Mouse (Mus musculus): Measurements from ENCODE around the gene Cyp2d10.
"Not testable (repeated sequence)": the region's sequence is repeated elsewhere in the genome, so short reads cannot be mapped to it uniquely, and the experiment has no call there.

Gene Cyp2d10

DNA sequence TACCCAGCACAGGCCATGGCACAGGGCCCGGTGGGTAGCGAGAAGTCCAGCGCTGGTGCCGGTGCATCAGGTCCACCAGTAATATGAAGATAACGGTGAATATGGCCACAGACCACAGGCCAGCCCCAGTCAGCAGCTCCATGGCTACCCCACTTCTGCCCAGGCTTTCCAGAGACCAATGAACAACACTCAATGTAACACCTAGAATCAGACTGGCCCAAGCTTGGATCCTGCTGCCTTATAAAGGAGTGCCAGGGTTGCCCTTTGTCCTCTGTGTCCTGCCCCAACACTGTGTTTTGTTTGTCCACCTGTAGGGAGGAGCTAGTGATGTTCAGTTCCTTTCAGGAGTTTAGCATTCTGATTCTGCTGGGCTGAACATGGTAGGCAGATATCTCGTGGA is at the start of gene Cyp2d10:
Gene Cyp2d10 (minus strand): TSS at position 215 of the 400 bp plus-strand sequence.
- no peak for DNase-seq (ENCODE audit: low spot score)

DNA sequence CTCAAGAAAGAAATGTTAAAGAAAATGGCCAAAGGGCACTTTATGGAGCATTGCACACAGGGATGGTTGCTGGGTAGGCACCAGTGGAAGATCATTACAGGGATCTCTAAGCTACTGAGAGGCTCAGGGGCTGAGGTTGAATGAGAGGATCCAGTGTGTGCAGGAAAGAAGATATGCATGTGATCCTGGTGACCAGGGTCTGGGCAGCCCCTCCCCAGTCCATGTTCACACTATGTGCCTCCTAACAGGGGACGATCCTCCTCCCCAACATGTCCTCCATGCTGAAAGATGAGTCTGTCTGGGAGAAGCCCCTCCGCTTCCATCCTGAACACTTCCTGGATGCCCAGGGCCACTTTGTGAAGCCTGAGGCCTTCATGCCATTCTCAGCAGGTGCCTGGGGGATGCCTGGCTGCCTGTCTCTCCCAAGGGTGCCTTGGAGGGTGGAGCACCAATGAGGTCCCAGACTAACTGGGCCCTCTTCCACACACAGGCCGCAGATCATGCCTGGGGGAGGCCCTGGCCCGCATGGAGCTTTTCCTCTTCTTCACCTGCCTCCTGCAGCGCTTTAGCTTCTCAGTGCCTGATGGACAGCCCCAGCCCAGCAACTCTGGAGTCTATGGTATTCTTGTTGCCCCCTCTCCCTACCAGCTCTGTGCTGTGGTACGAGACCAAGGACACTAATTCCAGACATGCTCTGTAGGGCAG is 49.2 kb upstream of the Cyp2d10 start:
- not testable (repeated sequence) for DNase-seq (ENCODE audit: low spot score)

DNA sequence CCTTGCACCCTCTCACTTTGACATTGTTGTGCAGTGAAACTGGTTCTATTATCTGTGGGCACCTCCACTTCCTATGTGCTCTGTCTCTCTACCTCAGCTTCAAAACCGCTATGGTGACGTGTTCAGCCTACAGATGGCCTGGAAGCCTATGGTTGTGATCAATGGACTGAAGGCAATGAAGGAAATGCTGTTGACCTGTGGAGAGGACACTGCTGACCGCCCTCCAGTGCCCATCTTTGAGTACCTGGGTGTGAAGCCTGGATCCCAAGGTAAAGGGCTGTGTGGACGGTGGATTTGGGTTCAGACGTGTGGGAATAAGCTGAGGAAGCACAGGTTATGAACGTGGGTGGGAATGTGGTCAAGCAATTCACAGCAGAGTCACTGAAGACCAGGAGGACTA is 46.5 kb upstream of the Cyp2d10 start:
- not testable (repeated sequence) for DNase-seq (ENCODE audit: low spot score)

DNA sequence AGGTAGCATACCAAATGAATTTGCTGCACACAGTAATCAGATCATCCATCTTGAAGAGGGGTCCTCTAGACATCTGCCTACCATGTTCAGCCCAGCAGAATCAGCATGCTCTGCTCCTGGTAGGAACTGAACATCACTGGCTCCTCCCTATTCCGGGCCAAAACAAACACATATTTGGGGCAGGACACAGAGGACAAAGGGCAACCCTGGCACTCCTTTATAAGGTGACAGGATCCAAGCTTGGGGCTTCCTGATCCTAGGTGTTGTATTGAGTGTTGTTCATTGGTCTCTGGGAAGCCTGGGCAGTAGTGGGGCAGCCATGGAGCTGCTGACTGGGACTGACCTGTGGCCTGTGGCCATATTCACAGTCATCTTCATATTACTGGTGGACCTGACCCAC is 45.1 kb upstream of the Cyp2d10 start:
- not testable (repeated sequence) for DNase-seq (ENCODE audit: low spot score)

DNA sequence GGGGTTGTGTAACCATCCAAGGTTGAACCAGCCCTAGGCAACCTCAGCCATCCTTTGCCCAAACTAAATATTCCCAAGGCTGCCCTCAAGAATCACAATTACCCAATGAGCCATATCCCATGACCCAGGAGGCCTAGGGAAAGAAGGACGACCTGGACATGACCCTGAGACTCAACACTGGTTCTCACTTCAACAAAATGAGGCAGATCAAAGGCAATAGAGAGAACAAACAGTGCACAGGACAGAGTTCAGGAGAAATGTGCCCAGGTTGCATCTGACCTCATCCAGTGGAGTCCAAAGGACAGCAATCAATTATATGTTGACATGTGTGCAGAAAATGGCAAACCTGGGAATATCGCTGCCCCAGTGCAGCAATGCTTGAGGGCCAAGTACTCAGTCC is 43.0 kb upstream of the Cyp2d10 start:
- DNase-seq (ENCODE audit: low spot score) = not testable (repeated sequence)

DNA sequence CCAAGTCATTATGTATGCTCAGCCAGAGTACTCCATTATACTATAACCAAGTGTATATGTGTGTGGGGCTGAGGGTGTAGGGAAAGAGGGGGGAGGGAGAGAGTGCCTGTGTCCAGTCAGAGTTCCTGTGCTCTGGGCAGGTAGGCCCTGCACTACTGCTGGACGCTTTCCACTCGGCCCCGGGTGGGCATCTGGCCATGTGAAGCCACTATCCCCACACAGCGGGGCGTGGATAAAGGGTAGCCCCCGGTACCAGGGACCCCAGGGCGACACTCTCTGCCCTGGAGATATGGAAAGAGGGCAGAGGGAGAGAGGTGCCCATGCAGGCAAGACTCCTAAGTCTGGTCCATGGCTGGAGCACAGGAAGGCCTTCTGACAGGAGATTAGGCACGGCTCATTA is 38.2 kb upstream of the Cyp2d10 start:
- no peak for DNase-seq (ENCODE audit: low spot score)

DNA sequence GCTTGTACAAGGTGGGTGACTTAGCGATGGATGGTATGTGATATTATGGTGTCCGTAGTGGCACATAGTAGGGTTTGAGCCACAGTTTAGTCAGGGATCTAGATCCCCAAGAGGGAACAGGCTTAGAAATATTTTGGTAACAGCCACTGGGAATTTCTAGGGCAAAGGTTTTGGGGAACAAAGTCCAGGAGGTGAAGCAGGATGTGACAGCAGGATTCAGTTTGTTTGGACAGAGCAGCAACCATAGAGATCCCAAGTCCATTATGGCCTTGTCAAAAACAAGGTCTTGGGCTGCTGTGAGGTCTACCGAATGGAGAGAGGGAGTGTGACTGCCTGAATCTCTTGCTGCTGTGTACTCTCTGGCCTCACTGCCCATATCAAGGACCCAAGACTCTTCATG is 36.7 kb upstream of the Cyp2d10 start:
- no peak for DNase-seq (ENCODE audit: low spot score)

DNA sequence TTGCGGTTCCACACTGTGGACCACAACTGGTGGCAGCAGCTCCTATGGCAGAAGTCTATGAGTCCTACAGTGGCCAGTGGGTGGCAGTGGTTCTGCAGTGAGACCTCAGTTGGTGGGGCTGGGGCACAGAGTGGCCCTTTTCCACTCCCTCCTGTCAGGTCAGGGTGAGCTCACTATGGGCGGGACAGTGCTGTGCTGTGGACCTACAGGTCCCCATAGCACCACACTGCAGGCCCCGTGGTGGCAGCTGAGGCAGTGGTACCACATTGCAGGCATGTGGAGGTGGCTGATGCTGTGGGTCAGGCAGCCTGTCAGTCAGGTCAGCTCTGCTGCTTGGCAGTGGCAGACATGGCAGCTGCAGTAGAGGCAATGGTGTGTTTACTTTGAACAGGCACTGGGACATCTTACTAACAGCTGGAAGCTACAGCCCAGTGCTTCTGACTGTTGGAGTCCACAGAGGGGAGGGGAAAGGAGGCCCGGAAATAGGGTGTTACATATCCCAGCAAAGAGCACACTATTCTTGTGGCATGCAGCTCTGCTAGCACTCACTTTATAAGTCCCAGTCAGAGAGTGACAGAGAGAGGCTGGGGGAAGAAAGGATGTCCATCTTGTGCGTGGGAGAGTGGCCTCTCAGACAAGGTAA is 31.1 kb upstream of the Cyp2d10 start:
- DNase-seq (ENCODE audit: low spot score) = no peak

DNA sequence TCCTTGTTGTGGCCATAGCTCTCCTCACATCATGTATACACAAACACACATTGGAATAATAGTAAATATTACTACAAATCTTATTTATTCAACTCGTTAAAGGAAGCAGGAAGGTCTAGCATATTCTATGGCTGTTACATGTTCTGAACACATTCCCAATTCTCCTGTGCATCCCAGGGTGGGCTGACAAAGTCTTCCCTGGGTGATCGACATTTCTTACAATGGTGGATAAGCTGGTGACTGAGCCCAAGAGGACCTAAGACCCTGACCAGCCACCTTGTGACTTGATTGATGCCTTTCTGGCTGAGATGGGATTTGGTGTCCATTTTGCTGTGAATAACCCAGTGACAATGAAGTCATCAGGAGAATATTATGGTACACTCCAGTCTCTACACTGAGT is 28.6 kb upstream of the Cyp2d10 start:
- DNase-seq (ENCODE audit: low spot score) = no peak

DNA sequence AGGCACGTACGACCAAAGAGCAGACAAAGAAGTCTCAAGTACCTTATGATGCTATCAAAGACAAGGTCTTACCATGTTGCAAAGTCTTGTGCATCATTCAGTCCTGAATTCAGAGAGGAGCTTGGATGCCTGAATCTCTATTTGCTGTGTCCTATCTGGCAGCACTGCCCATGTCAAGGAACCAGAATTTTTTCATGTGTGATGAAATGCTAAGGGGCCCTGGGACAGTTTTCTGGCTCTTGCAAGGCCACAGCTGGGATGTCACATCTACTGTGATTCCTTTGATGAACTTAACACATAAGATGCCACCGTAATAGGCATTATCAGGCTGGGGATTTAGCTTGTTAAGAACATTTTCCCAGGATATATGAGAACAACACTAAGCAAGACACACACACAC is 28.0 kb upstream of the Cyp2d10 start:
- DNase-seq (ENCODE audit: low spot score) = no peak

DNA sequence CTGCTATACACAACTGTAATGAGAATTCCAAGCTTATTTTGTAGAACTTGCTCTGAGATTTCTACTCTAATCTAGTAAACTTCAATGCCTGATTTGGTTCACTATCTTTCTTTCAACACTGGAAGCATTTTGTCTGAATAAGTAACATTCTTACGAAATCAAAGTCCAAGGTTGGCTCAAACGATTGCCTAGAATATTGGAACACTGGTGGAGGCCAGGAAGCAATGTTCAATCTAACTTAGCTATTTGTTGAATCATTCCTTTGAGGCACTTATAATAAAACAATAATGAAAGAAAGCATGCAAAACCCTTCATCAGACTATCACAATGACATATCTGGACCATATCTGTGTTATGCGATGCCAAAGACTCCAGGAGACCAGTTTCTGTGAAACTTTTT is 27.5 kb upstream of the Cyp2d10 start:
- no peak for DNase-seq (ENCODE audit: low spot score)

DNA sequence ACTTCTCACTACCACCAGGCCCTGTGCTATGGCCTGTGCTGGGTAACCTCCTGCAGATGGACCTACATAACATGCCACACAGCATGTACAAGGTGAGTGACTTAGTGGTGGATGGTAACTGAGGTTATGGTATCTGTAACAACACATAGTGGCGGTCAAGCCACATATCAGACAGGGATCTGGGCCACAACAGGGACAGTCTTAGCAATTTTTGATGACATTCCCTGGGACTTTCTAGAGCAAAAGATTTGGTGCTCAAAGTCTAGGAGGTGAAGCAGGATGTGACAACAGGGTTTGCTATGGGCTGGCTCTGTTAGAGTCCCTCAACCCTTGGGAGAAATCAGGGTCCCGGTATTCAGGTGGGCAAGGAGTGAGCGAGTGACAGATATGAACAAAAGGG is 26.6 kb upstream of the Cyp2d10 start:
- no peak for DNase-seq (ENCODE audit: low spot score)

DNA sequence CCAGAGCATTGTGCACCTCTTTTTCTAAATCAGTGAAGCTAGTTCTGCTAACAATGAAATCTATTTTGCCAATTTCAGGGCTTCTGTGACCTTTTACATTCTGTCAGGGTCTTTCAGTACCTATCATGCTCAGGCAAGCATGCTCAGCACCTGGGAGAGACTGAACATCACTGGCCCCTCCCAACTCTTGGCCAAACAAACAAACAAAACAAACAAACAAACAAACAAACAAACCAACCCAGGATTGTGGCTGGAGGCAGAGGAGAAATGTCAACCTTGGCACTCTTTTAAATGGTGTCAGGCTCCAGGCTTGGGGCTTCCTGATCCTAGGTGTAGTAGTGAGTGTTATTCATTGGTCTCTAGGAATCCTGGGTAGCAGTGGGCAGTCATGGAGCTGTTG is 26.1 kb upstream of the Cyp2d10 start, which contains the start of gene Cyp2d9:
Gene Cyp2d9 (plus strand): TSS at position 301 of the 400 bp plus-strand sequence.
- no peak for DNase-seq (ENCODE audit: low spot score)

DNA sequence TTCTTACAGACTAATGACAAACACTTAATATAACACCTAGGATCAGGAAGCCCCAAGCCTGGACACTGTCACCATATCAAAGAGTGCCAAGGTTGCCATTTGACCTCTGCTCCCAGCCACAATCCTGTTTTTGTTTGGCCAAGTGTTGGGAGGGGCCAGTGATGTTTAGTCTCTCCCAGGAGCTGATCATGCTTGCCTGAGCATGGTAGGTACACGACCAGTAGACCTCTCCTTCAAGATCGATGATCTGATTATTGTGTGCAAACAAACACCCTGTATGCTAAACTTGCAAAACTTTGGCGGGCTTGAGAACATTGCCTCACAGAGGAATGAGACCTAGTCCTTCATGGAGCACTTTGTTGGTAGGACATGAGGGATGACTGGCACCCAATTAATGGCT is 16.5 kb upstream of the Cyp2d10 start:
- no peak for DNase-seq (ENCODE audit: low spot score)

DNA sequence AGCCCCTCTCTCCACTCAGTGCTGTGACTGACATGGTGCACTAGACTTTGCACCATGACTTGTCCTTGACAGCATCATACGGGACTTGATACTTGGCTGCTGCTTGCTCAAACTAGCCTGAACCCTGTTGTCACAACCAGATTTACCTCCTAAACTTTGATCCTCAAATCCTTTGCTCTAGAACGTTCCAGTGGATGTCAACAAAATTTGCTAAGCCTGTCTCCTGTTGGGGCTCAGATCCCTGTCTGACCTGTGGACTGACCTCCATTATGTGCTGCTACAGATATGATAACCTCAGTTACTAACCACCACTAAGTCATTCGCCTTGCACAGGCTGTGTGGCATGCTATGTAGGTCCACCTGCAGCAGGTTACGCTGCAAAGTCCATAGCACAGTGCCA is 15.9 kb upstream of the Cyp2d10 start:
- no peak for DNase-seq (ENCODE audit: low spot score)

DNA sequence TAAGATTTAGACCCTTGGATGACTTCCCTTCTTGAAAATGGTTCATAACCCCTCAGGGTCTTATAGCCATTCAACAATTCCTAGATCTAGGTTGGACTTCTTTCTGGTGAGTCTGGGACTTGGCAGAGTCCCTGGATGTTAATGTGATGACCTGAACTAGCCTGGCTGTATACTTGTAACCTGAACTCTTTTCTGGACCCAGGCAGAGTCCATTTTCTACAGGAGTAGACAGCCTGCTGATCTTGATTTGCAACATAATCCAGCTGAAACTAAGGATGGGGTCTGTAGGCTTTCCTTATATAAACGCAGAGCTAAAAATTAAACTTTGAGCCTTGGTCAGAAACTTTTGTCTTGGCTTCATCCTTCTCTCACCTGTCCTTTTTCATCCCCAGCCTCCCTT is 11.6 kb upstream of the Cyp2d10 start:
- no peak for DNase-seq (ENCODE audit: low spot score)

DNA sequence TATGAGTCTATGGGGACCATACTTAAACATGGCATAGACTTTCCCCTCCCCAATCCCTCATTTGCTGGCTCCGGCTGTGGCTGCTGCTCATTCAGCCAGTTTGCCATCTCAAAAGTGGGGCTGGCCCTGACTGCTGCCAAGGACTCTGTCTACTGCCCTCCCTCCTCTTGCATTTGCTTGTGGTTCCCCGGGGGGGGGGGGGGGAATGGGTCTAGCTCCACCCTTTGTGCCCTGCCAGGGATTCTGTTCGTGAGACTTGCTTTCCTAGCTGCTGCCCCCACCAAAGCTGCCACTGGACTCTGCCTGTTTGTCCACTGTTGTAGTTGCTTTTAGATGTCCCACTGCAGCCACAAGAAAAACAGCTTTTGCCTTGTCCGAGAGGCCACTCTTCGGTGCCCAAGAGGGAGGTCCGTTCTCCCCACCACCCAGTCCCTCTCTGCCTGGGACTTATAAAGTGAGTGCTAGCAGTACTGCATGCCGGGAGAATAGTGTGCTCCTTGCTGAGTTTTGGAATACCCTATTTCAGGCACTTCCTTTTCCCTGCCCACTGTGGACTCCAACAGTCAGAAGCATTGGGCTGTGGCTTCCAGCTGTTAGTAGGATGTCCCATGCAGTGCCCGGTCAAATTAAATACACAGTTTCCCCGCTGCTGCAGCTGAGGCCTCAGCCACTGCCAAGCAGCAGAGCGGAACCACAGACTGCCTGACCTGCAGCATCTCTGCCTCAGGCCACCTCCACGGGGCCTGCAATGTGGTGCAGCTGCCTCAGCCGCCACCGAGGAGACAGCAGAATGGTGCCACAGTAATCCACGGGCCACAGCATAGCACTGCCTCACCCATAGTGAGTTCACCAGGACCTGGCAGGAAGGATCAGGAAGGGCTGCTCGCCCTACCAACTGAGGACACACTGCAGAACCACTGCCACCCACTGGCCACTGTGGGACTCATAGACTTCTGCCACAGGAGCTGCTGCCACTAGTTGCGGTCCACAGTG is 10.1 kb upstream of the Cyp2d10 start:
- peak; percentile 80 for DNase-seq (ENCODE audit: low spot score)

DNA sequence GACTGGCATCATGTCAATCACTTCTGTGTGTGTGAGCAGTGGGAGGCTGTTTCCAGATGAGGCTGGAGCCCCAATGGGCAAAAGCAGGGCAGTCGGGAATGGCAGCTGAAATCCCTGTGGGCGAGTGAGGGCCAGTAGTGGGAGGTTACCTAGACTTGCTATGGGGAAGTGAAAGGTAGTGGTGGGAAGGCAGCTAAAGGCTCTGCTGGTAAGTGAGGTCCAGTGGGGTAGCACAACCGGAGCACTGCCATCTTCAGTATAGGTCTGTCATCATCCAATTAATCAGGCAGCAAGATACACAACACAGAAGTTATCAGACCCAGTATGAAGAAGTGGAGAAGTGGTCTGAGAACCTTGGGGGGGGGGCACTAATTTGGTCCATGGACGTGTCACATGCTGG is 541 bp upstream of the Cyp2d10 start:
- DNase-seq (ENCODE audit: low spot score) = no peak

DNA sequence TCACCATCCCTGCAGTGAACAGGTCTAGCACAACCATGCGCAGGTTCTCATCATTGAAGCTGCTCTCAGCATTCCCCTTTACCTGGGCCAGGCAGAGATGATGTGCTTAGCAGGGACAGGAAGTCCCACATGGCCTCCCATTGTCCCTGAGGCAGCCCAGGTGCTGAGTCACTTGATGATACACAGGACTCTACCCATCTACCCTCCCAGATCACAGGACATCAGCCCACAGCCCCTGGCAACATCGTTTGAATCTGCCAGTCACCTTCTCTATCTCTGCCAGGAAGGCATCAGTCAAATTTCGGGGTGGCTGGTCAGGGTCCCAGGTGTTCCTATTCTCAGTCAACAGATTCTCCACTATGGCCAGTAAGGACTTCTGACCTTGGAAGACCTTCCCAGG is 2.8 kb downstream of the Cyp2d10 start:
- DNase-seq (ENCODE audit: low spot score) = no peak

DNA sequence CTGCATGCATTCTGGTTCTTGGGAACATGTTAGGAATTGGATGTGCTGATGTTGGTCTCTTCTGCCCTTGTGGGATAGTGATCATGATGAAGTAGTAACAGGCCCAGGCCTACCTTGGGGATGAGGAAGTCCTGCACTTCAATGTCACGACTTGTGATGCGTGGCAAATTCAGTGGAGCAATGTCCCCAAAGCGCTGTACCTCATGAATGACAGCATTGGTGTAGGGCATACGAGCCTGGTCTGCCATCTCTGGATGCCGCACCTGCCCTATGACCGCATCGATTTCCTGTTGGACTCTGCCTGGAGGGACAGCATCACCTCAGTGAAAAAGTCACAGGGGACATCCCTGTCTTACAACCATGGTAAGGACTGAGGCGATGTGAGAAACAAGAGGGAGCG is 3.4 kb downstream of the Cyp2d10 start:
- no peak for DNase-seq (ENCODE audit: low spot score)

DNA sequence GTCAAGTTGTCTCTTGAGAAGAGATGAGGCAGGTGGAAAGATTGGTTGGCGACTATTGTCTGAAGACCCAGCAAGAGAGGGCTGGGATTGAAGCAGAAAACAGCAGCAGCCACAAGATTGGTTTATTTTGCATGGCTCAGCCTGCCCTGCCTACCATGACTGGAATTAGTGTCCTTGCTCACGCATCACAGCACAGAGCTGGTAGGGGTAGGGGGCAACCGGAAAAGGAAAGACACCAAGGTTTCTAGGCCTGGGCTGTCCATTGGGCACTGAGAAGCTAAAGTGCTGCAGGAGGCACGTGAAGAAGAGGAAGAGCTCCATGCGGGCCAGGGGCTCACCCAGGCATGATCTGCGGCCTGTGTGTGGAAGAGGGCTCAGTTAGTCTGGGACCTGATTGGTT is 4.3 kb downstream of the Cyp2d10 start:
- no peak for DNase-seq (ENCODE audit: low spot score)

DNA sequence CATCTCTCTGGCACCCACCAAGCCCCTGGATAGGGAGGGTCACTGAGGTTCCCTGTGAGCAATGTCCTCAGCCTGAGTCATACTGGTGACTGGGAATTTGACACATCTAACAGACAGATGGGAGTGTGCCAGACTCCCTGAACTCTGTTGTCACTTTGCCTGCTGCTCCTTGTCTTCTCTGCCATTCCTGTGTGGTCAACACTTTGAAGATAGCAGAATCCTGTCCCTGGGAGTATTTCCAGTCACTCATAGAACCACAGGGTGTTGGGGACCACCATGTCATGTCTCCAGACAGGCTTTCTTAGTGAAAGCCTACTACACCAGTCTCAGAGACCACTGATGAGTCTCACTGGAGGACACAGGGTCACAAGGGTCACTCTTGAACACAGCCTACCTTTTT is 4.9 kb downstream of the Cyp2d10 start:
- DNase-seq (ENCODE audit: low spot score) = no peak

DNA sequence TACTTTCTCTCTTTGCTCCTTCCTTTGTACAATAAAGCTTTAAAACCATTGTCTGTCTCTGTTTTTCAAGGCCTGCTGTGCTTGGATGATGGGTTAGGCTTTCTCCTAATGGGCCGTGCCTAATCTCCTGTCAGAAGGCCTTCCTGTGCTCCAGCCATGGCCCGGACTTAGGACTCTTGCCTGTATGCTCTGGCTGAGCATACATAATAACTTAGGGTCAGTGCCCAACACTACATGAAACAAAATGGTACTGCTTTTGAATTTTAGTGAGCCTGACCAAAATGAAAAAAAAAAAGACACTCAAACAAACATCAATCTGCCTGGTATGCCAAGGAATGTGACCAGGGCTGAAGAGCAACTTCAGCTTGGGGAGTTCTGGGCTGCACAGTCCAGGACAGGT is 5.5 kb downstream of the Cyp2d10 start:
- DNase-seq (ENCODE audit: low spot score) = no peak
